Mouse (Mus musculus) testis, adult 2 months (tissue): Measurements from ENCODE around the gene Scd4.

Experiments
- CTCF ChIP-seq: fragments of 200-500 bp; IDR thresholded peaks from 2 replicates; pipeline ENCODE4 v1.5.1; 2012; ENCODE audit warnings: low read depth, mild to moderate bottlenecking, inconsistent platforms, low read length, moderate library complexity; ENCODE audit not compliant: control insufficient read depth, insufficient read depth, insufficient replicate concordance
- POLR2A ChIP-seq: fragments of 200-500 bp; IDR thresholded peaks from 2 replicates; pipeline ENCODE4 v1.6.1; 2012; ENCODE audit warnings: low read depth, mild to moderate bottlenecking, inconsistent platforms, low read length, moderate library complexity; ENCODE audit not compliant: control insufficient read depth

- no peak for TF ChIP-seq CTCF
- no peak for TF ChIP-seq POLR2A
Measured at GRCm38 (mm10) chr19:44318545-44318944, 14.3 kb upstream of the Scd4 start.
